Mouse (Mus musculus) kidney, adult 2 months (tissue): ENCODE measurements around the gene Des.

Experiments
- CTCF ChIP-seq: fragments of 200-500 bp; conservative IDR thresholded peaks from 2 replicates; pipeline ENCODE4 v1.5.1; 2011; ENCODE audit warnings: low read depth, mild to moderate bottlenecking, control low read depth, low read length, moderate library complexity, mixed read lengths; ENCODE audit not compliant: insufficient read depth, insufficient read length
- POLR2A ChIP-seq: fragments of 200-500 bp; IDR thresholded peaks from one replicate; pipeline ENCODE4 v1.6.1; 2011; ENCODE audit warnings: low read depth, low read length, control low read depth

DNA sequence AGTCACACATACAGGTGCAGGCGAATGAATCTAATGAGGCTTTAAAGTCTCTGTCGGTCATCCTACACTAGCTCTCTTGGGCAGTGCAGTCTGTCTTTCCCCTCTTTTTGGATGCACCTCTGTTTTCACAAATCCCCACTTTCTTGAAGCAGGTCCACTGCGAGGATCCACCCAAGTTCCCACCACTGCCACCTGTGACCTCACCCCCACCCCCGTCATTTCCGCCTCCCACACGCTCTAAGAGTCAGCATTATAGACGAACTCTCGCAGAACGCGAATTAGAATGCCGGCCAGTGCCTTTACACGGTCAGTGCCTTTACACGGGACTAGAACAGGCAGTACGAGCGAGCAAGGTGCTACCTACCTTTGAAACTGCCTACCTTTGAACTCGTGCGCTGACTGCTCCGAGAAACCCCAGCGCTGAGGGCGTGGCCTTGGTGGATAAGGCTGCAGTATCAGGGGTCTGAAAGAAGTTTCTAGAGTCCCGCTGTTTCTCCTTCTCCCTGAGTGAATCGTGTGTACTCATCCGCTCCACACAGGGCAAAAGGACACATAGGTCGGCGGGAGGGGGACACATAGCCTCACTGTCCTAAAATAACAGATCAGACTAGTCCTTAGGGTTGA, 9.3 kb downstream of the Des start:
- TF ChIP-seq POLR2A (no peak), CTCF (no peak)
